Mouse (Mus musculus) heart, embryonic 11.5 days (tissue): ENCODE data around the gene Urm1. TPM values are rescaled to one million over a fixed set of nuclear protein-coding genes. Genes with fewer than 3 reads are reported as not detected.

Source experiments
- ATAC-seq: fragments of 200-750 bp; cut with Nextera tagmentation; replicated peaks from 2 replicates; pipeline ENCODE4 v1.8.0; 2017; ENCODE audit warnings: moderate library complexity; ENCODE audit not compliant: insufficient number of reproducible peaks, low FRiP score, low TSS enrichment
- H3K27ac ChIP-seq: fragments of 300-500 bp; sonication (generic); 2 replicates; pipeline ENCODE4 v1.5.1; 2014; ENCODE audit warnings: mild to moderate bottlenecking, low read depth, low read length
- H3K27me3 ChIP-seq: fragments of 300-500 bp; sonication (generic); 2 replicates; pipeline ENCODE4 v1.6.1; 2014; ENCODE audit warnings: mild to moderate bottlenecking, low read length, mixed read lengths; ENCODE audit not compliant: control insufficient read depth, insufficient read depth
- H3K36me3 ChIP-seq: fragments of 300-500 bp; sonication (generic); 2 replicates; pipeline ENCODE4 v1.6.1; 2014; ENCODE audit warnings: mild to moderate bottlenecking, low read length, moderate library complexity, mixed read lengths; ENCODE audit not compliant: control insufficient read depth, insufficient read depth
- H3K4me1 ChIP-seq: fragments of 300-500 bp; sonication (generic); 2 replicates; pipeline ENCODE4 v1.6.1; 2014; ENCODE audit warnings: low read length; ENCODE audit not compliant: control insufficient read depth, insufficient read depth
- H3K4me2 ChIP-seq: fragments of 300-500 bp; sonication (generic); 2 replicates; pipeline ENCODE4 v1.6.1; 2014; ENCODE audit warnings: mild to moderate bottlenecking, moderate library complexity
- H3K4me3 ChIP-seq: fragments of 300-500 bp; sonication (generic); 2 replicates; pipeline ENCODE4 v1.5.1; 2014; ENCODE audit warnings: low read depth, low read length
- H3K9ac ChIP-seq: fragments of 300-500 bp; sonication (generic); 2 replicates; pipeline ENCODE4 v1.6.1; 2014; ENCODE audit warnings: mild to moderate bottlenecking, low read depth, low read length, moderate library complexity
- H3K9me3 ChIP-seq: fragments of 300-500 bp; sonication (generic); replicated peaks from 2 replicates; pipeline ENCODE4 v1.6.1; 2016; ENCODE audit warnings: low read length; ENCODE audit not compliant: control insufficient read depth
- WGBS: fragments of 180-500 bp; shearing (Covaris S2); extraction: QIAGEN DNeasy Blood & Tissue Kit; methylation state at CpG from one replicate; pipeline ENCODE4 v1.1.7; 2014; ENCODE audit not compliant: insufficient replicate concordance; 5-methylcytosine and 5-hydroxymethylcytosine counted together
- polyA plus RNA-seq: library from polyadenylated mRNA; unstranded; fragments of >200 nt; fragmentation: Nextera tagmentation; extraction: Ambion mirVana; gene quantifications from 2 replicates; pipeline ENCODE4 v1.2.1, GENCODE M21; 2014

The Urm1 gene
- polyA plus RNA-seq, 1 experiment from 2014 or later, result 18.1 TPM

DNA sequence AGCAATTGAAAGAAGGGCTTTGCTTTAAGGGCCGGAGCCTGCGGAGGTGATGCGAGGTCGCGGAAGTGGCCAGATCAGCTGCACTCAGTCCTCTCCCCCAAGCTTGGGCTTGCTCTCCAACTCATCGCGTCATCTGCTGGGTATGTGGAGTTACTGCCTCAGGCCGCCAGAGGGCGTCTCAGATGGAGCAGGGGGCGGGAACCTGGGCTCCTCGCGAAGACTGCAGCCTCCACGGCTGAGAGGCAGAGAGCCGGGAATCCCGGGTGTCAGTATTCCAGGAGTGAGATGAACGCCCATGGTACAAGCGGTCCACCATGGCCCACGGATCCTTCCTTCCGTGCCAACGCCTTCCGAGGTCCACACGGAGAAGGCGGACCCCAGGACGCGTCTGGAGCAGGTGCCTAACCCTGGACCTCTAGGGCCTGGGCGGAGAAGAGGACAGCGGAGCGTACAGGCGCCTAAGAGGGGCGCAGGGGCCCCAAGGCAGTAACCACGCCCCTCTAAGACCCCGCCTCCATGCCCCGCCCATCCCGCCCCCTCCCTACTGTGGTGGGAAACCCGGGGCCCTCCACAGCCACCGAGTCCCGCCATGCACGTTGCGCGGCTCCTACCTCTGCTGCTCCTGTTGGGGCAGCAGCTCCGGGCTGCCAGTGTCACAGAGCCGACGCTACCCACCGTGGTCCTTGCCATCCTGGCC lies 49.2 kb downstream of the Urm1 start, which contains the start of gene Cercam:
Cercam (plus strand) TSS at position 216 of the 697 bp plus-strand sequence.
- H3K27ac ChIP-seq, result peak within 1 kb of the TSS; percentile 89
- H3K9me3 ChIP-seq, result no peaks in the 10 kb centered on the region
- H3K4me1 ChIP-seq, result peaks cover 8% of the 10 kb centered on the region; the same call in 1 of the 2 replicates
- no peaks in the 10 kb centered on the region for H3K27me3 ChIP-seq
- H3K4me3 ChIP-seq, result peak within 1 kb of the TSS; percentile 58
- H3K36me3 ChIP-seq, result no peaks in the 10 kb centered on the region
- peak within 1 kb of the TSS; percentile 96 for H3K4me2 ChIP-seq
- WGBS, result under 1% methylated on average over 44 of the region's 44 CpGs
- ATAC-seq, result peak; percentile 89
- peak within 1 kb of the TSS; percentile 80 for H3K9ac ChIP-seq

GRCm38 (mm10) chr2:29869646-29870451 lies 50.0 kb downstream of the Urm1 start:
- WGBS, result 2% methylated on average over 17 of the region's 17 CpGs
- Histone ChIP-seq H3K9ac (peak overlapping the region; percentile 80), H3K27ac (peak overlapping the region; percentile 89), H3K4me2 (peak overlapping the region; percentile 96), H3K27me3 (no peaks in the 10 kb centered on the region), H3K4me3 (peak overlapping the region; percentile 58), H3K4me1 (peaks cover 8% of the 10 kb centered on the region; the same call in 1 of the 2 replicates), H3K9me3 (no peaks in the 10 kb centered on the region), H3K36me3 (no peaks in the 10 kb centered on the region)
- ATAC-seq, result peak; percentile 80

DNA sequence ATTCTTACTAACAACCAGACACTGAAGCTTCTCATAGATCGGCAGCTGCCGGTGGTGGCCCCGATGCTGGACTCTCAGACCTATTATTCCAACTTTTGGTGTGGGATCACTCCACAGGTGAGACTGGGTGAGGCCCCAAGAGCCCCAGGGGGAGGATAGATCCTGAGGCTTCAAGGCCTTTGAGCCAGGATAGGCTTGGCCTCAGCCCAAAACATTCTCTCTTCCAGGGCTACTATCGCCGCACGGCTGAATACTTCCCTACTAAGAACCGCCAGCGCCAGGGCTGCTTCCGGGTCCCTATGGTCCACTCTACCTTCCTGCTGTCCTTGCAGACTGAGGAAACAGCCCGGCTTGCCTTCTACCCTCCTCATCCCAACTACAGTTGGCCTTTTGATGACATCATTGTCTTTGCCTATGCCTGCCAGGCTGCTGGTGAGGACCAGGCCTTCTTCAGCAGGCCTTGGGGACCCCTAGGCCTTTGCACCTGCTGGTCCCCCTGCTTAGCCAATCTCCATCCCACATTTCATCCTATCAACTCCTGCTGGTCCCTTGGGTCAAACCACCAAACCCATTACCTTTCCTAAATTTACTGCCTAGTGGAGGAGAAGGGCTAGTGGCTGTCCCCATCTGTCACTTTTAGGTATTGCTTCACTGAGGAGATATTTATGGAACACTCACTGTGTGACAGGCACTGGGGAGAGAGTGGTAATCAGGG lies 52.9 kb downstream of the Urm1 start:
- no peak for ATAC-seq
- H3K4me3 ChIP-seq, result no peak overlapping the region
- no peaks in the 10 kb centered on the region for H3K27me3 ChIP-seq
- H3K27ac ChIP-seq, result no peak overlapping the region
- no peaks in the 10 kb centered on the region for H3K36me3 ChIP-seq
- no peak overlapping the region for H3K9ac ChIP-seq
- peaks cover 8% of the 10 kb centered on the region; the same call in 1 of the 2 replicates for H3K4me1 ChIP-seq
- 91% methylated on average over 10 of the region's 10 CpGs for WGBS
- no peaks in the 10 kb centered on the region for H3K9me3 ChIP-seq
- no peak overlapping the region for H3K4me2 ChIP-seq

- Histone ChIP-seq H3K4me3 (no peak overlapping the region), H3K36me3 (no peaks in the 10 kb centered on the region), H3K27ac (no peak overlapping the region), H3K9ac (no peak overlapping the region), H3K27me3 (no peaks in the 10 kb centered on the region), H3K4me1 (peaks cover 8% of the 10 kb centered on the region; the same call in 1 of the 2 replicates), H3K9me3 (no peaks in the 10 kb centered on the region), H3K4me2 (no peak overlapping the region)
- WGBS, result 81% methylated on average over 4 of the region's 4 CpGs
- ATAC-seq, result no peak
Measured at GRCm38 (mm10) chr2:29873801-29874200, 53.9 kb downstream of the Urm1 start.

GRCm38 (mm10) chr2:29878061-29878460 lies 58.2 kb downstream of the Urm1 start:
- Histone ChIP-seq H3K27ac (no peak overlapping the region), H3K9ac (no peak overlapping the region), H3K4me1 (0 out of 2 replicates have a peak, but pooled peaks cover 2% of the 10 kb centered on the region), H3K9me3 (no peaks in the 10 kb centered on the region), H3K4me2 (no peak overlapping the region), H3K36me3 (no peaks in the 10 kb centered on the region), H3K4me3 (no peak overlapping the region), H3K27me3 (no peaks in the 10 kb centered on the region)
- no peak for ATAC-seq
- 80% methylated on average over 4 of the region's 4 CpGs for WGBS

GRCm38 (mm10) chr2:29879191-29879590 lies 59.3 kb downstream of the Urm1 start:
- no peak overlapping the region for H3K4me2 ChIP-seq
- 0 out of 2 replicates have a peak, but pooled peaks cover 2% of the 10 kb centered on the region for H3K4me1 ChIP-seq
- WGBS, result 67% methylated on average over 8 of the region's 8 CpGs
- ATAC-seq, result no peak
- no peak overlapping the region for H3K4me3 ChIP-seq
- no peaks in the 10 kb centered on the region for H3K27me3 ChIP-seq
- H3K27ac ChIP-seq, result no peak overlapping the region
- no peaks in the 10 kb centered on the region for H3K9me3 ChIP-seq
- H3K9ac ChIP-seq, result no peak overlapping the region
- H3K36me3 ChIP-seq, result no peaks in the 10 kb centered on the region; the same call in 1 of the 2 replicates

DNA sequence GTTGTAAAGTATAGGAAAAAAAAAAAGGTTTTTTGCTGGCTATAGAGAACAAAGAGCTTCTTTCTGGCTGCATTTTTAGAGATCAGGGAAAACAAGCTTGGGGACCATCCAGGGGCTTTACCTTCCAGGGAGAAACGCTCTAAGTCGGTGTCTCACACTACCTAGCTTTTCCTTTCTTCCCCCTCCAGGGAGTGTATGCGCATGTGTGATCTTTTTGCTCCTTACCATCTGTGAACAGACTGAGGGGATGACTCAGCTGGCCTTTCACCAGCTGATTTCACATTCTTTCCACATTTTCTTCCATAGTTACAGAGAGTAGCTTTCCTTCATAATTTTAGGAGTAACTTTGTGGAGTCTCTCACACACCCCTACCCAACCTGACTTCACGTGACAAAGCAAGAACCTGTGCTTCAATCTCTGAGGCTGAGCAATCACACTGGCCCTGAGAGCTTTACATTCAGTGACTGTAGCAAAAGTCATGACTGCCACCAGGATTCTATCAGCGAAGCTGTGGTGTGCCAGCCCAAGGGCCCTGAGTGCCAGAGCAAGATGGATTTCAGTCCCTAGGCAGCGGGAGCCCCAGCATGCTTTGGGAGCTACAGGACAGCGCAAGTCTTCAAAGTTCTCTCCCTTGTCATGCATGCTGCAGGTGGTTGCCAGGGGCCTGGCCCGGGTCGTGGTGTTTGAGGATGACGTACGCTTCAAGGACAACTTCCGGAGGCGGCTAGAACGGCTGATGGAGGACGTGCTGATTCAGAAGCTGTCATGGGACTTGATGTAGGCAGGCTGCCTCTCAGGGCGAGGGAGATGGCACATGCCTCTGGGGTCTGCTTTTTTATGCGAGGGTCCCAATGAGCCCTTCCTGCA lies 60.3 kb downstream of the Urm1 start:
- Histone ChIP-seq H3K36me3 (no peaks in the 10 kb centered on the region; the same call in 1 of the 2 replicates), H3K4me1 (0 out of 2 replicates have a peak, but pooled peaks cover 2% of the 10 kb centered on the region), H3K9me3 (no peaks in the 10 kb centered on the region), H3K9ac (no peak overlapping the region), H3K27ac (no peak overlapping the region), H3K4me3 (no peak overlapping the region), H3K4me2 (no peak overlapping the region), H3K27me3 (no peaks in the 10 kb centered on the region)
- 59% methylated on average over 17 of the region's 17 CpGs for WGBS
- ATAC-seq, result no peak
